Mouse (Mus musculus) intestine, embryonic 15.5 days (tissue): ENCODE results near the gene 5730455P16Rik. TPM values are rescaled to one million over a fixed set of nuclear protein-coding genes. Genes with fewer than 3 reads are reported as not detected.

ENCODE experiments used
- ATAC-seq: fragments of 200-750 bp; cut with Nextera tagmentation; 2 replicates; pipeline ENCODE4 v1.8.0; 2017; ENCODE audit warnings: moderate TSS enrichment, moderate library complexity
- H3K27ac ChIP-seq: fragments of 300-500 bp; sonication (generic); 2 replicates; pipeline ENCODE4 v1.5.1; 2015; ENCODE audit warnings: mild to moderate bottlenecking, inconsistent platforms
- H3K27me3 ChIP-seq: fragments of 300-500 bp; sonication (generic); replicated peaks from 2 replicates; pipeline ENCODE4 v1.6.1; 2015; ENCODE audit warnings: inconsistent platforms
- H3K36me3 ChIP-seq: fragments of 300-500 bp; sonication (generic); 2 replicates; pipeline ENCODE4 v1.6.1; 2015; ENCODE audit warnings: inconsistent platforms
- H3K4me1 ChIP-seq: fragments of 300-500 bp; sonication (generic); replicated peaks from 2 replicates; pipeline ENCODE4 v1.6.1; 2015; ENCODE audit warnings: inconsistent platforms
- H3K4me2 ChIP-seq: fragments of 300-500 bp; sonication (generic); replicated peaks from 2 replicates; pipeline ENCODE4 v1.6.1; 2015; ENCODE audit warnings: mild to moderate bottlenecking, inconsistent platforms
- H3K4me3 ChIP-seq: fragments of 300-500 bp; sonication (generic); replicated peaks from 2 replicates; pipeline ENCODE4 v1.5.1; 2015; ENCODE audit warnings: inconsistent platforms
- H3K9ac ChIP-seq: fragments of 300-500 bp; sonication (generic); 2 replicates; pipeline ENCODE4 v1.6.1; 2015; ENCODE audit warnings: inconsistent platforms
- H3K9me3 ChIP-seq: fragments of 300-500 bp; sonication (generic); 2 replicates; pipeline ENCODE4 v1.6.1; 2016; ENCODE audit warnings: inconsistent platforms
- WGBS: fragments of 180-500 bp; shearing (Covaris S2); methylation state at CpG from one replicate; pipeline ENCODE4 v1.1.7; 2015; 5-methylcytosine and 5-hydroxymethylcytosine counted together
- polyA plus RNA-seq: library from polyadenylated mRNA; unstranded; fragments of >200 nt; fragmentation: Nextera tagmentation; extraction: Ambion mirVana; gene quantifications from 2 replicates; pipeline ENCODE4 v1.2.1, GENCODE M21; 2015

5730455P16Rik gene
- polyA plus RNA-seq, 1 experiment from 2014 or later = 18.4 TPM

GRCm38 (mm10) chr11:80312565-80312964, 65.3 kb downstream of the 5730455P16Rik start:
- Histone ChIP-seq H3K36me3 (no peaks in the 10 kb centered on the region), H3K27ac (no peak overlapping the region), H3K4me2 (no peak overlapping the region), H3K4me1 (no peaks in the 10 kb centered on the region), H3K9me3 (no peaks in the 10 kb centered on the region), H3K9ac (no peak overlapping the region), H3K4me3 (no peak overlapping the region), H3K27me3 (no peaks in the 10 kb centered on the region)
- ATAC-seq = no peak
- 2% methylated on average over 6 of the region's 6 CpGs for WGBS

GRCm38 (mm10) chr11:80312049-80312448, 65.8 kb downstream of the 5730455P16Rik start:
- no peak for ATAC-seq
- no peaks in the 10 kb centered on the region for H3K9me3 ChIP-seq
- H3K9ac ChIP-seq = no peak overlapping the region
- H3K27ac ChIP-seq = no peak overlapping the region
- H3K4me1 ChIP-seq = no peaks in the 10 kb centered on the region
- 53% methylated on average over 2 of the region's 2 CpGs for WGBS
- no peaks in the 10 kb centered on the region for H3K27me3 ChIP-seq
- H3K4me3 ChIP-seq = no peak overlapping the region
- no peaks in the 10 kb centered on the region for H3K36me3 ChIP-seq
- H3K4me2 ChIP-seq = no peak overlapping the region

DNA sequence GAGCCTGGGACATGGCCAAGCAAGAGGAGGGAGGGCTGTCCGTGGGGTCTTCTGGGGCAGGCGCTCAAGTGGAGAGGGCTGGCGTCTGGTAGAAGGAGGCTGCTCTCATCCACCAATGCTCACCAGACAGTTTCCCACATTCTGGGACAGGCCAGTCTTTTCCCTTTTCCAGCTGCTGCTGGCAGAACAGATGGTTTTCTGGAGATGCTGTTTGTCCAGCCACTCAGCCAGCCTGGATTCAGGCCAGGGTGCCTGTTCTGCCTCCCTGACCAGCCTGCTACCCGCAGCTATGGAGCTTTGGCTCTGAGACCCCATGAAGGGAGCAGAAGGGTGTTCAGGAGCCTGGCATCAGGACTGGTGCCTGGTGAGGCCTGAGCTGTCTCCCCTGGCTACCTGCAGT, 66.6 kb downstream of the 5730455P16Rik start:
- no peak overlapping the region for H3K4me2 ChIP-seq
- no peaks in the 10 kb centered on the region for H3K36me3 ChIP-seq
- H3K27me3 ChIP-seq = no peaks in the 10 kb centered on the region
- 62% methylated on average over 4 of the region's 4 CpGs for WGBS
- H3K9ac ChIP-seq = no peak overlapping the region
- H3K27ac ChIP-seq = no peak overlapping the region
- H3K4me1 ChIP-seq = no peaks in the 10 kb centered on the region
- H3K9me3 ChIP-seq = no peaks in the 10 kb centered on the region
- no peak for ATAC-seq
- no peak overlapping the region for H3K4me3 ChIP-seq

Other genes starting within 250 kb of the 5730455P16Rik start
- gene Tefm, start 235.9 kb downstream of the 5730455P16Rik start, polyA plus RNA-seq = 30.9 and 33.8 TPM in 2 replicates
- gene Adap2, start 223.9 kb downstream of the 5730455P16Rik start, polyA plus RNA-seq = 3.6 and 4.2 TPM in 2 replicates
- 10.1 and 10.8 TPM in 2 replicates for gene Rnf135, start 194.2 kb downstream of the 5730455P16Rik start, polyA plus RNA-seq
- 43.2 and 46.6 TPM in 2 replicates for gene Rhot1, start 169.0 kb downstream of the 5730455P16Rik start, polyA plus RNA-seq
- gene Rhbdl3, start 77.1 kb downstream of the 5730455P16Rik start, polyA plus RNA-seq = 2.2 and 3.1 TPM in 2 replicates
- 177 and 197 TPM in 2 replicates for gene Zfp207, start 5.2 kb upstream of the 5730455P16Rik start, polyA plus RNA-seq
- 269 and 297 TPM in 2 replicates for gene Psmd11, start 50.6 kb upstream of the 5730455P16Rik start, polyA plus RNA-seq
- 1.4 and 1.8 TPM in 2 replicates for gene Cdk5r1, start 99.0 kb upstream of the 5730455P16Rik start, polyA plus RNA-seq